Mouse (Mus musculus) limb, embryonic 10.5 days (tissue): Measurements from ENCODE around the gene Olfr76. TPM values are rescaled to one million over a fixed set of nuclear protein-coding genes. Genes with fewer than 3 reads are reported as not detected.

Experiments used
- polyA plus RNA-seq: library from polyadenylated mRNA; unstranded; fragments of >200 nt; fragmentation: Nextera tagmentation; extraction: Ambion mirVana; gene quantifications from 2 replicates; pipeline ENCODE4 v1.2.1, GENCODE M21; 2016

Olfr76 gene
- polyA plus RNA-seq, 1 experiment from 2014 or later = not detected

Other genes with a start within 250 kb of the Olfr76 start
- not detected in 2 replicates for gene Olfr1419, start 248.1 kb downstream of the Olfr76 start, polyA plus RNA-seq
- gene Olfr1420, start 236.6 kb downstream of the Olfr76 start, polyA plus RNA-seq = not detected in 2 replicates
- 20.4 and 21.2 TPM in 2 replicates for gene Patl1, start 210.8 kb downstream of the Olfr76 start, polyA plus RNA-seq
- gene Osbp, start 157.3 kb downstream of the Olfr76 start, polyA plus RNA-seq = 3.3 and 3.4 TPM in 2 replicates
- gene Olfr1423, start 81.9 kb downstream of the Olfr76 start, polyA plus RNA-seq = 0.05 and 0.06 TPM in 2 replicates
- gene Olfr1424, start 60.5 kb downstream of the Olfr76 start, polyA plus RNA-seq = not detected in 2 replicates
- gene Olfr1425, start 45.5 kb downstream of the Olfr76 start, polyA plus RNA-seq = not detected in 2 replicates
- not detected in 2 replicates for gene Olfr1426, start 31.2 kb downstream of the Olfr76 start, polyA plus RNA-seq
- gene Olfr1427, start 19.9 kb downstream of the Olfr76 start, polyA plus RNA-seq = not detected in 2 replicates
- not detected in 2 replicates for gene Olfr1428, start 7.3 kb downstream of the Olfr76 start, polyA plus RNA-seq
- gene Olfr1555-ps1, start 46.9 kb upstream of the Olfr76 start, polyA plus RNA-seq = not detected in 2 replicates
- gene Olfr1431, start 77.4 kb upstream of the Olfr76 start, polyA plus RNA-seq = not detected in 2 replicates
- gene Olfr1432, start 109.4 kb upstream of the Olfr76 start, polyA plus RNA-seq = not detected in 2 replicates
- gene Olfr262, start 118.5 kb upstream of the Olfr76 start, polyA plus RNA-seq = not detected in 2 replicates
- gene Olfr235, start 137.8 kb upstream of the Olfr76 start, polyA plus RNA-seq = not detected in 2 replicates
- not detected in 2 replicates for gene Olfr1434, start 156.7 kb upstream of the Olfr76 start, polyA plus RNA-seq
- not detected in 2 replicates for gene Olfr1436, start 175.9 kb upstream of the Olfr76 start, polyA plus RNA-seq
- gene Olfr1437, start 201.9 kb upstream of the Olfr76 start, polyA plus RNA-seq = not detected in 2 replicates
- not detected in 2 replicates for gene Olfr1438-ps1, start 212.7 kb upstream of the Olfr76 start, polyA plus RNA-seq